Mouse (Mus musculus): ENCODE measurements at regions not wholly inside any gene's neighbourhood (a gene's known extent, or its start where the extent isn't known, plus 50 kb on each side); places are given as distances from the start of the nearest gene placed in this dataset.

DNA sequence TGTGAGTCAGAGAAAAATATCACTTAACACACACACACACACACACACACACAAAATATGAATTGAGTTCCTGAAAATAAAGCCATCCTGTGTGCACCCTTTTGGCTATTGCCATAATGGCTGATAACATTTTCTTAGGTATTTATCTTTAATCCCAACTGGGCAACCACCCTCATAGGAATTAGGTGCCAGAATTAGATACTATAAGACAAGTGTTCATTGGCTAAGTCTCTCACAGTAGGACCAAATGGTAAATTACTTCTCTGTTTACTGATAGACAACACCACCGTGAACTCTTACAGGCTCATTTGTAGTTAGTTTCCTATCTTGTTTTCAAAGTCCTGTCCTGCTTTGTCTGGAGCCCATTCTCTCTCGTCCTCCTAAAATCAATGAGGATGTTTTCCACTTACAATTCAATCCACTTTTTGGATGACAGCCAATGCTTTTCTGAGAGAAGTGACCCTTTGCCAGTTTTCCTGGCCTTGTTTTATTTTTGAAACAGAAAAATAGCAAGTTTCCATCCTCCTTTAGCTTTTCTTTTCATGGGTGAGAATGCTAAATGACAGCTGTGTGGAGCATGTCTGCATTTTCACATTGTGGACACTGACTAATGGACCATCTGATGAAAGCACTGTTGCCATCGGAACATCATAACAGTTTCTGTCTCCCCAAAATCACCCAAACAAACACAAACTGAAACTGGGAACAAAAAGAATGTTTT, 243.2 kb downstream of the Phf14 start:
- no peak for TF ChIP-seq POLR2A (IDR thresholded peaks at IDR 0.05; ENCODE audit: borderline replicate concordance, extremely low read depth, insufficient read depth, insufficient read length, poor library complexity, severe bottlenecking)
- no peak for TF ChIP-seq CTCF (IDR thresholded peaks at IDR 0.05; ENCODE audit: borderline replicate concordance, extremely low read depth, insufficient read depth, insufficient read length)

All from brain, embryonic 14.5 days (tissue).